Comparison of ENCODE assay signal across 7 mouse cellular contexts in genomic region chr7:19668947-19669721, GRCm38 (mm10). TPM values are rescaled to one million over a fixed set of nuclear protein-coding genes. Genes with fewer than 3 reads are reported as not detected.
DNase-seq lines count a peak whose midpoint lies in the region; ATAC-seq and TF ChIP-seq lines count a peak whose summit lies in the region.

No protein-coding gene starts in this region.

- peaks cover 9% of the 10 kb centered on the region for H3K4me1 ChIP-seq in embryonic facial prominence, embryonic 12.5 days
- H3K4me1 ChIP-seq in heart, adult 2 months (ENCODE audit: control insufficient read depth, insufficient read depth, low read length): peaks cover 6% of the 10 kb centered on the region
- peaks cover 10% of the 10 kb centered on the region for H3K4me1 ChIP-seq in limb, embryonic 13.5 days
- H3K4me1 ChIP-seq in midbrain, embryonic 16.5 days (ENCODE audit: control insufficient read depth, insufficient read depth, low read length): peaks cover 9% of the 10 kb centered on the region

- 3% methylated on average over 10 of the region's 10 CpGs for WGBS in embryonic facial prominence, embryonic 12.5 days
- 3% methylated on average over 10 of the region's 10 CpGs for WGBS in heart, adult 2 months
- 4% methylated on average over 10 of the region's 10 CpGs for WGBS in limb, embryonic 13.5 days
- 11% methylated on average over 10 of the region's 10 CpGs for WGBS in midbrain, embryonic 16.5 days

- peak; percentile 90 for DNase-seq in adrenal gland, postnatal 25 days
- peak; percentile 86 to 91 for DNase-seq in heart, adult 2 months
- peak; percentile 92 to 95 for DNase-seq in kidney, adult 8-10 months
- peak; percentile 80 to 93 for DNase-seq in spleen, postnatal 10 days (ENCODE audit: low spot score in 2 of 2)

- H3K9ac ChIP-seq in embryonic facial prominence, embryonic 12.5 days: no peak overlapping the region
- peak overlapping the region; percentile 49; the same call in 1 of the 2 replicates for H3K9ac ChIP-seq in heart, adult 2 months (ENCODE audit: low read depth, low read length)
- peak overlapping the region; percentile 14; the same call in 1 of the 2 replicates for H3K9ac ChIP-seq in limb, embryonic 13.5 days
- H3K9ac ChIP-seq in midbrain, embryonic 16.5 days (ENCODE audit: low read depth, low read length): no peak overlapping the region

- TF ChIP-seq CTCF in heart, adult 2 months (IDR thresholded peaks at IDR 0.05): peak; percentile 83

- H3K4me3 ChIP-seq in embryonic facial prominence, embryonic 12.5 days: 0 out of 2 replicates have a peak overlapping the region, but pooled peaks have one; percentile 17
- no peak overlapping the region for H3K4me3 ChIP-seq in heart, adult 2 months
- 0 out of 2 replicates have a peak overlapping the region, but pooled peaks have one; percentile 10 for H3K4me3 ChIP-seq in limb, embryonic 13.5 days
- no peak overlapping the region for H3K4me3 ChIP-seq in midbrain, embryonic 16.5 days (ENCODE audit: low read depth, low read length)

- intact Hi-C loops in heart, adult 2 months (cut with DNase I): loop anchor here (1.0 to 5.0 kb wide), 4 partner anchors 32 to 123 kb away; no protein-coding TSS in a partner anchor

- ATAC-seq in embryonic facial prominence, embryonic 12.5 days (ENCODE audit: insufficient number of reproducible peaks, insufficient read depth, low FRiP score, low TSS enrichment): peak; percentile 62
- peak; percentile 72 for ATAC-seq in limb, embryonic 13.5 days (ENCODE audit: low FRiP score, low read depth)
- ATAC-seq in midbrain, embryonic 16.5 days: peak; percentile 69

- TF ChIP-seq EP300 in heart, adult 2 months (IDR thresholded peaks at IDR 0.05; ENCODE audit: insufficient read depth, low read depth, low read length): peak; percentile 97

- no peaks in the 10 kb centered on the region for H3K36me3 ChIP-seq in embryonic facial prominence, embryonic 12.5 days
- no peaks in the 10 kb centered on the region for H3K36me3 ChIP-seq in heart, adult 2 months (ENCODE audit: control insufficient read depth, insufficient read depth, low read length)
- no peaks in the 10 kb centered on the region for H3K36me3 ChIP-seq in limb, embryonic 13.5 days
- H3K36me3 ChIP-seq in midbrain, embryonic 16.5 days (ENCODE audit: control insufficient read depth, insufficient read depth, low read length): no peaks in the 10 kb centered on the region

- H3K4me2 ChIP-seq in embryonic facial prominence, embryonic 12.5 days (replicated peaks): peak overlapping the region; percentile 12; the same call in 1 of the 2 replicates
- peak overlapping the region; percentile 46 for H3K4me2 ChIP-seq in limb, embryonic 13.5 days (replicated peaks)
- H3K4me2 ChIP-seq in midbrain, embryonic 16.5 days (ENCODE audit: low read length): 0 out of 2 replicates have a peak overlapping the region, but pooled peaks have one; percentile 4

- no peak for TF ChIP-seq POLR2A in heart, adult 2 months (IDR thresholded peaks at IDR 0.05; ENCODE audit: insufficient read depth, low read depth, low read length)

- H3K9me3 ChIP-seq in embryonic facial prominence, embryonic 12.5 days: no peaks in the 10 kb centered on the region
- H3K9me3 ChIP-seq in limb, embryonic 13.5 days: no peaks in the 10 kb centered on the region
- H3K9me3 ChIP-seq in midbrain, embryonic 16.5 days (replicated peaks; ENCODE audit: control insufficient read depth, low read length, poor library complexity, severe bottlenecking): no peaks in the 10 kb centered on the region

- H3K27ac ChIP-seq in embryonic facial prominence, embryonic 12.5 days: 0 out of 2 replicates have a peak overlapping the region, but pooled peaks have one; percentile 1
- H3K27ac ChIP-seq in heart, adult 2 months: peak overlapping the region; percentile 84
- H3K27ac ChIP-seq in limb, embryonic 13.5 days: peak overlapping the region; percentile 52; the same call in 1 of the 2 replicates
- H3K27ac ChIP-seq in midbrain, embryonic 16.5 days (ENCODE audit: low read length): peak overlapping the region; percentile 74

- no peaks in the 10 kb centered on the region for H3K27me3 ChIP-seq in embryonic facial prominence, embryonic 12.5 days
- no peaks in the 10 kb centered on the region for H3K27me3 ChIP-seq in heart, adult 2 months (ENCODE audit: control insufficient read depth, insufficient read depth, low read length)
- no peaks in the 10 kb centered on the region for H3K27me3 ChIP-seq in limb, embryonic 13.5 days
- H3K27me3 ChIP-seq in midbrain, embryonic 16.5 days (ENCODE audit: control insufficient read depth, insufficient read depth, low read depth, low read length): no peaks in the 10 kb centered on the region

- H3K79me2 ChIP-seq in heart, adult 2 months (replicated peaks; ENCODE audit: control insufficient read depth, insufficient read depth, low read length): peaks cover 4% of the 10 kb centered on the region

RNA-seq across cellular contexts. Expression of gene Clptm1, which starts 4.3 kb away (rescaled TPM):
- total RNA-seq in adrenal gland, postnatal 25 days (2021): 148 and 159 TPM in 2 replicates
- 93.9 and 95.0 TPM in 2 replicates for polyA plus RNA-seq in embryonic facial prominence, embryonic 12.5 days (2016; fragmentation: Nextera tagmentation; extraction: Ambion mirVana)
- 10 to 100 TPM; 61.7 to 74.9 TPM for total RNA-seq in heart, adult 2 months (2021)
- polyA plus RNA-seq in heart, adult 2 months (2012; rRNA removed): 70.1 and 123 TPM in 2 replicates
- polyA plus RNA-seq in limb, embryonic 13.5 days (2015; fragmentation: Nextera tagmentation; extraction: Ambion mirVana): 75.9 and 77.4 TPM in 2 replicates
- 120 and 122 TPM in 2 replicates for polyA plus RNA-seq in midbrain, embryonic 16.5 days (2015; fragmentation: Nextera tagmentation; extraction: Ambion mirVana)

RNA-seq across cellular contexts. Expression of gene Apoc2, which starts 8.6 kb away (rescaled TPM):
- 3.1 TPM in 1 of 2 replicates, not detected in the other for total RNA-seq in adrenal gland, postnatal 25 days (2021)
- 0.74 and 0.83 TPM in 2 replicates for polyA plus RNA-seq in embryonic facial prominence, embryonic 12.5 days (2016; fragmentation: Nextera tagmentation; extraction: Ambion mirVana)
- total RNA-seq in heart, adult 2 months (2021): under 1 TPM in 1 of 2 experiments, not detected in 1; 0.47 TPM
- not detected in 2 replicates for polyA plus RNA-seq in heart, adult 2 months (2012; rRNA removed)
- polyA plus RNA-seq in limb, embryonic 13.5 days (2015; fragmentation: Nextera tagmentation; extraction: Ambion mirVana): 1.1 and 1.7 TPM in 2 replicates
- polyA plus RNA-seq in midbrain, embryonic 16.5 days (2015; fragmentation: Nextera tagmentation; extraction: Ambion mirVana): not detected in 2 replicates

RNA-seq across cellular contexts. Expression of gene Gm44805, which starts 12.1 kb away (rescaled TPM):
- total RNA-seq in adrenal gland, postnatal 25 days (2021): 1.0 and 3.9 TPM in 2 replicates
- polyA plus RNA-seq in embryonic facial prominence, embryonic 12.5 days (2016; fragmentation: Nextera tagmentation; extraction: Ambion mirVana): not detected in 2 replicates
- total RNA-seq in heart, adult 2 months (2021): not detected
- polyA plus RNA-seq in heart, adult 2 months (2012; rRNA removed): not detected in 2 replicates
- 0.64 TPM in 1 of 2 replicates, not detected in the other for polyA plus RNA-seq in limb, embryonic 13.5 days (2015; fragmentation: Nextera tagmentation; extraction: Ambion mirVana)
- not detected in 2 replicates for polyA plus RNA-seq in midbrain, embryonic 16.5 days (2015; fragmentation: Nextera tagmentation; extraction: Ambion mirVana)

RNA-seq across cellular contexts. Expression of gene Apoc4, which starts 12.1 kb away (rescaled TPM):
- total RNA-seq in adrenal gland, postnatal 25 days (2021): 86.9 and 90.9 TPM in 2 replicates
- not detected in 2 replicates for polyA plus RNA-seq in embryonic facial prominence, embryonic 12.5 days (2016; fragmentation: Nextera tagmentation; extraction: Ambion mirVana)
- not detected for total RNA-seq in heart, adult 2 months (2021)
- 0.82 TPM in 1 of 2 replicates, not detected in the other for polyA plus RNA-seq in heart, adult 2 months (2012; rRNA removed)
- not detected in 2 replicates for polyA plus RNA-seq in limb, embryonic 13.5 days (2015; fragmentation: Nextera tagmentation; extraction: Ambion mirVana)
- polyA plus RNA-seq in midbrain, embryonic 16.5 days (2015; fragmentation: Nextera tagmentation; extraction: Ambion mirVana): not detected in 2 replicates

RNA-seq across cellular contexts. Expression of gene Apoc1, which starts 23.3 kb away (rescaled TPM):
- total RNA-seq in adrenal gland, postnatal 25 days (2021): 1,269 and 1,513 TPM in 2 replicates
- 6.1 and 6.4 TPM in 2 replicates for polyA plus RNA-seq in embryonic facial prominence, embryonic 12.5 days (2016; fragmentation: Nextera tagmentation; extraction: Ambion mirVana)
- 1 to 10 TPM; 2.7 to 4.2 TPM for total RNA-seq in heart, adult 2 months (2021)
- polyA plus RNA-seq in heart, adult 2 months (2012; rRNA removed): 3.1 and 7.2 TPM in 2 replicates
- polyA plus RNA-seq in limb, embryonic 13.5 days (2015; fragmentation: Nextera tagmentation; extraction: Ambion mirVana): 8.9 and 10.3 TPM in 2 replicates
- polyA plus RNA-seq in midbrain, embryonic 16.5 days (2015; fragmentation: Nextera tagmentation; extraction: Ambion mirVana): 0.96 and 1.0 TPM in 2 replicates

Comparison
In these comparisons a context has a peak if more than half of its experiments do, and no peak if none do; other contexts are left out.
1. H3K27ac ChIP-seq: peak in every context shown above with its lines; median percentile 84 in heart, adult 2 months; 74 in midbrain, embryonic 16.5 days; 52 in limb, embryonic 13.5 days; 1 in embryonic facial prominence, embryonic 12.5 days.
2. H3K4me3 ChIP-seq: peak in embryonic facial prominence, embryonic 12.5 days (single experiment) and limb, embryonic 13.5 days (single experiment); none in heart, adult 2 months (single experiment) and midbrain, embryonic 16.5 days (single experiment).
3. H3K9ac ChIP-seq: peak in heart, adult 2 months (single experiment) and limb, embryonic 13.5 days (single experiment); none in embryonic facial prominence, embryonic 12.5 days (single experiment) and midbrain, embryonic 16.5 days (single experiment).
4. Peak in every context shown above with its lines, with median percentiles within 50 percentile points of each other: DNase-seq, ATAC-seq and H3K4me2 ChIP-seq.